Mouse (Mus musculus) heart, embryonic 11.5 days (tissue): ENCODE results near the gene Lrrfip2. TPM values are rescaled to one million over a fixed set of nuclear protein-coding genes. Genes with fewer than 3 reads are reported as not detected.

Source experiments
- ATAC-seq: fragments of 200-750 bp; cut with Nextera tagmentation; replicated peaks from 2 replicates; pipeline ENCODE4 v1.8.0; 2017; ENCODE audit warnings: moderate library complexity; ENCODE audit not compliant: insufficient number of reproducible peaks, low FRiP score, low TSS enrichment
- H3K27ac ChIP-seq: fragments of 300-500 bp; sonication (generic); 2 replicates; pipeline ENCODE4 v1.5.1; 2014; ENCODE audit warnings: mild to moderate bottlenecking, low read depth, low read length
- H3K27me3 ChIP-seq: fragments of 300-500 bp; sonication (generic); 2 replicates; pipeline ENCODE4 v1.6.1; 2014; ENCODE audit warnings: mild to moderate bottlenecking, low read length, mixed read lengths; ENCODE audit not compliant: control insufficient read depth, insufficient read depth
- H3K36me3 ChIP-seq: fragments of 300-500 bp; sonication (generic); 2 replicates; pipeline ENCODE4 v1.6.1; 2014; ENCODE audit warnings: mild to moderate bottlenecking, low read length, moderate library complexity, mixed read lengths; ENCODE audit not compliant: control insufficient read depth, insufficient read depth
- H3K4me1 ChIP-seq: fragments of 300-500 bp; sonication (generic); 2 replicates; pipeline ENCODE4 v1.6.1; 2014; ENCODE audit warnings: low read length; ENCODE audit not compliant: control insufficient read depth, insufficient read depth
- H3K4me2 ChIP-seq: fragments of 300-500 bp; sonication (generic); 2 replicates; pipeline ENCODE4 v1.6.1; 2014; ENCODE audit warnings: mild to moderate bottlenecking, moderate library complexity
- H3K4me3 ChIP-seq: fragments of 300-500 bp; sonication (generic); 2 replicates; pipeline ENCODE4 v1.5.1; 2014; ENCODE audit warnings: low read depth, low read length
- H3K9ac ChIP-seq: fragments of 300-500 bp; sonication (generic); 2 replicates; pipeline ENCODE4 v1.6.1; 2014; ENCODE audit warnings: mild to moderate bottlenecking, low read depth, low read length, moderate library complexity
- H3K9me3 ChIP-seq: fragments of 300-500 bp; sonication (generic); replicated peaks from 2 replicates; pipeline ENCODE4 v1.6.1; 2016; ENCODE audit warnings: low read length; ENCODE audit not compliant: control insufficient read depth
- WGBS: fragments of 180-500 bp; shearing (Covaris S2); extraction: QIAGEN DNeasy Blood & Tissue Kit; methylation state at CpG from one replicate; pipeline ENCODE4 v1.1.7; 2014; ENCODE audit not compliant: insufficient replicate concordance; 5-methylcytosine and 5-hydroxymethylcytosine counted together
- polyA plus RNA-seq: library from polyadenylated mRNA; unstranded; fragments of >200 nt; fragmentation: Nextera tagmentation; extraction: Ambion mirVana; gene quantifications from 2 replicates; pipeline ENCODE4 v1.2.1, GENCODE M21; 2014

Gene Lrrfip2
- polyA plus RNA-seq, 1 experiment from 2014 or later, result 51.9 TPM

DNA sequence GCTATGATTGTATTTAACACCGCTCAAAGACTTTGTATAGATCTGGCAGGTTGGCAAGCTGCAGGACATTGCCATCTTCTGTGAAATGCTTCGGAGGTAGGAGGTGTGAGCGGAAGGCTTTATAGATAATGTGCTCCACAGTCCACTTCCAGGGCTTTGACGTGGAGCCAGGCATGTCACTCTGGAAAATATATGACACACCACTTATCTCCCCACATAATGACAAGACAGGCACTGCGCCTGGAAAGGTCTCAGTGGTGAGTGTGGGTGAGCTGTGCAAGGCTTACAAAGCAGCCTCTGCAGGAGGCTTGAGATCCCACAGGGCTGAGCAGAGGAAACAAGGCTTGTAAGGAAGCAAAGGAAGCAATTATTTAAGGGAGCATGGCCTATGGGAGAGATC is 111.1 kb downstream of the Lrrfip2 start:
- H3K27ac ChIP-seq, result no peak overlapping the region
- H3K4me2 ChIP-seq, result no peak overlapping the region
- H3K9me3 ChIP-seq, result no peaks in the 10 kb centered on the region
- peaks cover 21% of the 10 kb centered on the region for H3K36me3 ChIP-seq
- H3K4me1 ChIP-seq, result peaks cover 40% of the 10 kb centered on the region
- H3K9ac ChIP-seq, result 0 out of 2 replicates have a peak overlapping the region, but pooled peaks have one; percentile 6
- ATAC-seq, result peak; percentile 82
- 42% methylated on average over 5 of the region's 5 CpGs for WGBS
- no peak overlapping the region for H3K4me3 ChIP-seq
- no peaks in the 10 kb centered on the region for H3K27me3 ChIP-seq

DNA sequence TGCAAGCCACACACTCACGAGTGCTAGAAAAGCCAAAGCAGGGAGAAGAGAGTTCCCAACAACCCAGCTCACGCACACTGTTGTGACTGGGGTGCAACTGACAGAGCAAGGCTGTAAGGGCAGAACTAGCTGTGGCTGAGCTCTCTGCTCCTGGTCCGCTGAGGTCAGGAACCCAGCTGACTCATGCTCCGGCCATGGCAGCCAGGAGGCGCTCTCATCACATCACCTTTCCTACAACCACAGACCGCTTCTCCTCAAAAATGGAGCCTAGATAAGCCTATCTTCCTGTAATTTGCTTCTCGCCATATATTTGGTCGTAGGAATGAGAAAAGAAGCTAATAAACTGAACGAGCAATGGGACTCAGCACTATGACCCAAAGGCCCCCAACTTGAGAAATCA is 117.3 kb downstream of the Lrrfip2 start:
- no peak overlapping the region for H3K27ac ChIP-seq
- H3K4me3 ChIP-seq, result no peak overlapping the region
- no peak for ATAC-seq
- H3K9me3 ChIP-seq, result no peaks in the 10 kb centered on the region
- 81% methylated on average over 9 of the region's 9 CpGs for WGBS
- no peak overlapping the region for H3K9ac ChIP-seq
- no peaks in the 10 kb centered on the region; the same call in 1 of the 2 replicates for H3K4me1 ChIP-seq
- H3K4me2 ChIP-seq, result no peak overlapping the region
- H3K27me3 ChIP-seq, result no peaks in the 10 kb centered on the region
- H3K36me3 ChIP-seq, result peaks cover 14% of the 10 kb centered on the region

DNA sequence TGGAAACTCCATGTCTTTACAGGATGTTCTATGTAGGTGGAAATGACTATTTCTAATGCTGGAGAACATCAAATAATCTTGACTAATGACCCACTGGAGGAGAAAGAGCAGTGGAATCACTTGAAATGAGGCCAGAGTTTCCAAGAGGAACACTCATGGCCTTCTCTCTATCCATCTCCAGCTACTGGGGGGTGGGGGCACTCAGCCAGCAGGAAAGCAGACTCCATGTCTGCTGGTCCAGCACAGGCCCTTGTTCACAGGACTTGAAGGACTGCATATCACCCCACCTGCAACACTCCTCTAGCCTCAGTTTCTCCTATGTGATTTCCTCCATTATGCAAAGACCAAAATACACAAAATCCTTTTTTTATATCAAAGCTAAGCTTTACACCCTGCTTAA is 120.3 kb downstream of the Lrrfip2 start:
- Histone ChIP-seq H3K4me3 (no peak overlapping the region), H3K9ac (no peak overlapping the region), H3K9me3 (no peaks in the 10 kb centered on the region), H3K4me1 (peaks cover 2% of the 10 kb centered on the region), H3K36me3 (peaks cover 11% of the 10 kb centered on the region), H3K27ac (no peak overlapping the region), H3K4me2 (no peak overlapping the region), H3K27me3 (no peaks in the 10 kb centered on the region)
- no peak for ATAC-seq

DNA sequence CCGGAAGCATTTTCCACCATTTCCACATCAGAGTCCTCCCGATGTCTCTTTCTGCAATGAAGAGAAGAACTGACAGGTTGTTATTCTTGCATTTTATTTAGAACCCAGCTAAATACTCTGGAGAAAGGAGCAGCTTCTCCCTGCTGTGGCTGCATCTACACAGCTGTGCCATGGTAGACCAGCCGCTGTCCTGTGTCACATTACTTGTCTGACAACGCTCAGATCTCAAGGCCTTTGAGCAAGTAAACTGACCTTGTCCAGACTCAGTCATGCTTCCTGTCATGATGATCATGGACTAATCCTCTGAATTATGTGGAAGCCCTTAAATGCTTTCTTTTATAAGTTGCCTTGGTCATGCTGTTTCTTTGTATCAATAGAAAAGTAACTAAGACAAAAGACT is 122.4 kb downstream of the Lrrfip2 start:
- no peaks in the 10 kb centered on the region for H3K27me3 ChIP-seq
- H3K4me2 ChIP-seq, result no peak overlapping the region
- peaks cover 6% of the 10 kb centered on the region for H3K4me1 ChIP-seq
- H3K9me3 ChIP-seq, result no peaks in the 10 kb centered on the region
- ATAC-seq, result no peak
- 78% methylated on average over 4 of the region's 4 CpGs for WGBS
- H3K9ac ChIP-seq, result no peak overlapping the region
- H3K36me3 ChIP-seq, result peaks cover 11% of the 10 kb centered on the region
- H3K27ac ChIP-seq, result no peak overlapping the region
- H3K4me3 ChIP-seq, result no peak overlapping the region

DNA sequence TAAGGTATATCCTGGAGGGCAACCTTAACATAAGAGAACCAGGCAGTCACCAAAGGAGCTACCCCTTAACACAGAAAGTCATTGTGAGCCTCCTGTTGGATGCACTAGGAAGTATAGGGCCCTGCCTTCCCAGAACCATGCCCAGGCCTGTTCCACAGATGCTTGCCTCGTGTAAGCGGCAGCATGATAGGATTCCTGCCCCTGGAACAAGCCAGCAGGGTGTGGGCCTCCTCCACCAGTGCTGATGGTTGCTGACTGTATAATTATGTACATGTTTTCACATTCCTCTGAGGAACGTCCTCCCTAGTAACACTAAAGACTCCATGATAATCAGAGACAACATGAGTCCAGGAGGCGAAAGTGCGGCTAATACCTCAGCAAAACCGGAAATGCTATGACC is 126.0 kb downstream of the Lrrfip2 start:
- Histone ChIP-seq H3K36me3 (peaks cover 8% of the 10 kb centered on the region), H3K27me3 (no peaks in the 10 kb centered on the region)
- no peak for ATAC-seq

DNA sequence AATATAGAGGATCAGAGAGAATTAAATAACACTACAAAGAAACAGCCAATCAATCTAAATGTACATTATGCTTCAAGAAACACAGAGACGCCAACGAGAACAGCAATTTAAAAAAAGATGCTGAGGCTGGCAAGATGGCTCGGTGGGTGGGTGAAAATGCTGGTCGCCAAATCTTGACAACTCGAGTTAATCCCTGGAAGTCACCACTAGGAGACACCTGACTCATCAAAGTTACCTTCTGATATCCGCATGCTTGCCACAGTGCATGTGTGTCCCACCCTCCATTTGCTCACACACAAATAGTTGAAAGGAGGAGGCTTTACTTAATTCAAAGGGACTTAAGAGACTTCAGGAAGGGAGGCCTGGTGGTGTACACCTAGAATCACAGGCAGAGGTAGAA is 128.2 kb downstream of the Lrrfip2 start:
- peaks cover 20% of the 10 kb centered on the region for H3K4me1 ChIP-seq
- no peak overlapping the region for H3K9ac ChIP-seq
- H3K9me3 ChIP-seq, result no peaks in the 10 kb centered on the region
- 80% methylated on average over 6 of the region's 6 CpGs for WGBS
- H3K4me2 ChIP-seq, result no peak overlapping the region
- H3K4me3 ChIP-seq, result no peak overlapping the region
- H3K36me3 ChIP-seq, result peaks cover 8% of the 10 kb centered on the region
- H3K27me3 ChIP-seq, result no peaks in the 10 kb centered on the region
- no peak overlapping the region for H3K27ac ChIP-seq
- ATAC-seq, result no peak

More for the DNA sequence above, 126.0 kb downstream of the Lrrfip2 start:
- H3K9ac ChIP-seq, result no peak overlapping the region
- no peak overlapping the region for H3K4me2 ChIP-seq
- 73% methylated on average over 6 of the region's 6 CpGs for WGBS
- no peak overlapping the region for H3K27ac ChIP-seq
- H3K4me3 ChIP-seq, result no peak overlapping the region
- H3K4me1 ChIP-seq, result peaks cover 15% of the 10 kb centered on the region
- no peaks in the 10 kb centered on the region for H3K9me3 ChIP-seq

DNA sequence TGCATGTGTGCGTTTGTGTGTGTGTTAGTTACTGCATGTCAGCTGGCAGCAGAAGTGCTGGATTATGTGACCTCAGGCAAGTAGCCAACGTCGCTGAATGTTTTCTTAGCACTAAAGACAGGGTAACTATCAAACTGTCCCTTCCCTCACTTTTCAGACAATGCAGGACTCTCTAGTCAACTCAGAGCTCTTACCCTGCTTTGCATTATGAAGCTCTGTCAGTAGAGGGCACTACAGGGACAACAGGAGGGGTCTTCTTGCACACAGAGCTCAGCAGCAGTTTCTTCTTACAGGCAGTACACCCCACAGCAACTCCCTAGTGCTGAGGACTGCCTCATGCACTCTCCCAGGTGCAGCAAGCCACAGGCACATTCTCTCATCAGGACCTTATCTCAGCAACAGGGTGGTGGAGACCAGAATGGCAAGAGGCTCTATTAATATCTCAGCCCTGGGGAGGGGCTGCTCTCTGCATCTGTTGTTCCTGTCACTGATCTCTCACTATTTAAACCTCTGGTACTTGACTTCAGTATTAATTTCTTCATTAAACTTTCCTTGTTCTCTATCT is 130.4 kb downstream of the Lrrfip2 start:
- H3K4me3 ChIP-seq, result no peak overlapping the region
- 70% methylated on average over 3 of the region's 3 CpGs for WGBS
- H3K9ac ChIP-seq, result no peak overlapping the region
- peaks cover 18% of the 10 kb centered on the region for H3K4me1 ChIP-seq
- peak overlapping the region; percentile 50 for H3K27ac ChIP-seq
- no peaks in the 10 kb centered on the region for H3K9me3 ChIP-seq
- ATAC-seq, result peak; percentile 62
- H3K4me2 ChIP-seq, result no peak overlapping the region; the same call in 1 of the 2 replicates
- H3K27me3 ChIP-seq, result no peaks in the 10 kb centered on the region
- H3K36me3 ChIP-seq, result peaks cover 8% of the 10 kb centered on the region; the same call in 1 of the 2 replicates

DNA sequence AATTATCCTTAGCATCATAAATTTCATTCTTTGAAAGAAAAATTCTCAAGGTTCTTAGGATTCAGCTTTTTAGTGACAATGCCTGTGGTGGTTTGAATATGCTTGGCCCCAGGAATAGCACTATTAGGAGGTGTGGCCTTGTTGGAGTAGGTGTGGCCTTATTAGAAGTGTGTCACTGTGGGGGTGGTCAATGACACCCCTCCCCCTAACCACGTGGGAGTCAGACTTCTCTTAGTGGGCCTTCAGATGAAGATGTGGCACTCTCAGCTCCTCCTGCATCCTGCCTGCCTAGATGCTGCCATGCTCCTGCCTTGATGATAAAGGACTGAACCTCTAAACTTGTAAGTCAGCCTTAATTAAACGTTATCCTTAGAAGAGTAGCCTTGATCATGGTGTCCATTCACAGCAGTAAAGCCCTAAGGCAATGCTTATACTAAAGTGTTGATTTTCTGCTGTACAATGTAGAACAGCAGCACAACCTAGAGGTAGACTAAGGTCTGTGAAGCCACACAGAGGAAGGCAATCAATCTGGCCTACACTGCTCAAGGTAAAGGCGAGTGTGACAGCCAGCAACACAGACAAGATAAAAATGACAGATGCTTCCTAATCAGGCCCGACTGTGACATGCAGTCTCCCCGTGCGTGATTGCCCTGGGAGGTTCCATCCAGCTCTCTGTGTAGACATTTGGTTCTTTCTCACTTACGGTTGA is 134.9 kb downstream of the Lrrfip2 start:
- H3K9me3 ChIP-seq, result no peaks in the 10 kb centered on the region
- no peak overlapping the region for H3K27ac ChIP-seq
- peaks cover 15% of the 10 kb centered on the region for H3K36me3 ChIP-seq
- no peaks in the 10 kb centered on the region for H3K27me3 ChIP-seq
- peaks cover 13% of the 10 kb centered on the region for H3K4me1 ChIP-seq
- 44% methylated on average over 7 of the region's 7 CpGs for WGBS
- no peak overlapping the region for H3K9ac ChIP-seq
- H3K4me3 ChIP-seq, result no peak overlapping the region
- 0 out of 2 replicates have a peak, but pooled peaks have one; percentile 55 for ATAC-seq
- no peak overlapping the region for H3K4me2 ChIP-seq
